Mouse (Mus musculus) thymus, adult 2 months (tissue): ENCODE measurements around the gene Tmem213.

Experiments
- CTCF ChIP-seq: fragments of 200-500 bp; IDR thresholded peaks from 2 replicates; pipeline ENCODE4 v1.5.1; 2012; ENCODE audit warnings: mild to moderate bottlenecking, control low read depth, low read length, moderate library complexity, borderline replicate concordance; ENCODE audit not compliant: control insufficient read depth, poor library complexity, insufficient read depth; ENCODE audit errors: extremely low read depth
- POLR2A ChIP-seq: fragments of 200-500 bp; IDR thresholded peaks from 2 replicates; pipeline ENCODE4 v1.6.1; 2012; ENCODE audit warnings: mild to moderate bottlenecking, low read length, control low read depth, moderate library complexity; ENCODE audit not compliant: control insufficient read depth, poor library complexity, insufficient read depth; ENCODE audit errors: extremely low read depth

GRCm38 (mm10) chr6:38122791-38123190 lies 13.7 kb downstream of the Tmem213 start:
- TF ChIP-seq CTCF, result no peak
- no peak for TF ChIP-seq POLR2A
